9 mouse cellular contexts compared by ENCODE assay signal in genomic region chr1:165192714-165193264, GRCm38 (mm10). TPM values are rescaled to one million over a fixed set of nuclear protein-coding genes. Genes with fewer than 3 reads are reported as not detected.
DNase-seq lines count a peak whose midpoint lies in the region; ATAC-seq and TF ChIP-seq lines count a peak whose summit lies in the region.
"Had no signal": no experiment of that assay in that cellular context is flagged by ENCODE, and none has a peak within 500 bp of the region (broad histone marks: within the 10 kb centered on the region; RNA-seq: fewer than 3 reads in every experiment).

No protein-coding gene starts in this region.

- H3K4me2 ChIP-seq in kidney, embryonic 14.5 days (replicated peaks; ENCODE audit: low read depth, low read length) = peak overlapping the region; percentile 78
- H3K4me2 ChIP-seq in embryonic facial prominence, embryonic 12.5 days (replicated peaks) = peak overlapping the region; percentile 86
- H3K4me2 ChIP-seq in liver, embryonic 12.5 days = peak overlapping the region; percentile 97

- H3K4me1 ChIP-seq in kidney, embryonic 14.5 days (ENCODE audit: control insufficient read depth, insufficient read depth, low read length) = peaks cover 12% of the 10 kb centered on the region
- peaks cover 63% of the 10 kb centered on the region for H3K4me1 ChIP-seq in E14TG2a.4 (replicated peaks; ENCODE audit: low read depth, low read length)
- H3K4me1 ChIP-seq in embryonic facial prominence, embryonic 12.5 days = peaks cover 9% of the 10 kb centered on the region; the same call in 1 of the 2 replicates
- peaks cover 40% of the 10 kb centered on the region for H3K4me1 ChIP-seq in liver, embryonic 12.5 days

- no peak for DNase-seq in kidney, adult 11 months
- no peak for DNase-seq in yolk sac, embryonic 10.5 days (ENCODE audit: low spot score)
- no peak for DNase-seq in frontal cortex, postnatal 14 days (ENCODE audit: low spot score in 2 of 2)
- DNase-seq: thymus, postnatal 4 days had no signal

- H3K4me3 ChIP-seq in kidney, embryonic 14.5 days (ENCODE audit: low read length) = peak overlapping the region; percentile 79; the same call in 1 of the 2 replicates
- peak overlapping the region; percentile 92; the same call in 1 of the 2 replicates for H3K4me3 ChIP-seq in E14TG2a.4 (replicated peaks; ENCODE audit: low read length)
- H3K4me3 ChIP-seq in embryonic facial prominence, embryonic 12.5 days = peak overlapping the region; percentile 68; the same call in 1 of the 2 replicates
- peak overlapping the region; percentile 82 for H3K4me3 ChIP-seq in liver, embryonic 12.5 days

- no peak for ATAC-seq in kidney, embryonic 14.5 days (ENCODE audit: low FRiP score, low TSS enrichment)
- no peak for ATAC-seq in embryonic facial prominence, embryonic 12.5 days (ENCODE audit: insufficient number of reproducible peaks, insufficient read depth, low FRiP score, low TSS enrichment)
- no peak for ATAC-seq in liver, embryonic 12.5 days
- ATAC-seq in frontal cortex, adult (ENCODE audit: low TSS enrichment) = no peak

- H3K9me3 ChIP-seq in kidney, embryonic 14.5 days (ENCODE audit: control insufficient read depth, low read length) = no peaks in the 10 kb centered on the region
- no peaks in the 10 kb centered on the region for H3K9me3 ChIP-seq in E14TG2a.4 (ENCODE audit: low read length)
- H3K9me3 ChIP-seq in embryonic facial prominence, embryonic 12.5 days = no peaks in the 10 kb centered on the region
- no peaks in the 10 kb centered on the region for H3K9me3 ChIP-seq in liver, embryonic 12.5 days (replicated peaks)

- no peaks in the 10 kb centered on the region for H3K36me3 ChIP-seq in kidney, embryonic 14.5 days (ENCODE audit: control insufficient read depth, insufficient read depth, low read length)
- H3K36me3 ChIP-seq in E14TG2a.4 (ENCODE audit: insufficient read depth, low read length) = peaks cover 3% of the 10 kb centered on the region; the same call in 1 of the 2 replicates
- no peaks in the 10 kb centered on the region for H3K36me3 ChIP-seq in embryonic facial prominence, embryonic 12.5 days
- H3K36me3 ChIP-seq in liver, embryonic 12.5 days = no peaks in the 10 kb centered on the region

- TF ChIP-seq CTCF in E14TG2a.4 (conservative IDR thresholded peaks at IDR 0.05; ENCODE audit: low read length) = no peak

- no peaks in the 10 kb centered on the region for H3K27me3 ChIP-seq in kidney, embryonic 14.5 days (ENCODE audit: control insufficient read depth, insufficient read depth, low read length)
- peaks cover 3% of the 10 kb centered on the region; the same call in 1 of the 2 replicates for H3K27me3 ChIP-seq in E14TG2a.4 (ENCODE audit: insufficient read depth, low read length)
- H3K27me3 ChIP-seq in embryonic facial prominence, embryonic 12.5 days = no peaks in the 10 kb centered on the region
- no peaks in the 10 kb centered on the region for H3K27me3 ChIP-seq in liver, embryonic 12.5 days (replicated peaks)

- H3K27ac ChIP-seq in kidney, embryonic 14.5 days (ENCODE audit: low read depth, low read length) = no peak overlapping the region
- H3K27ac ChIP-seq in embryonic facial prominence, embryonic 12.5 days = no peak overlapping the region
- H3K27ac ChIP-seq in liver, embryonic 12.5 days = peak overlapping the region; percentile 89; the same call in 1 of the 2 replicates

- WGBS in kidney, embryonic 14.5 days = 58% methylated on average over 10 of the region's 10 CpGs
- 73% methylated on average over 10 of the region's 10 CpGs for WGBS in embryonic facial prominence, embryonic 12.5 days
- 19% methylated on average over 10 of the region's 10 CpGs for WGBS in liver, embryonic 12.5 days (ENCODE audit: insufficient replicate concordance)

- no peak overlapping the region for H3K9ac ChIP-seq in kidney, embryonic 14.5 days (ENCODE audit: low read depth, low read length)
- no peak overlapping the region for H3K9ac ChIP-seq in embryonic facial prominence, embryonic 12.5 days
- H3K9ac ChIP-seq in liver, embryonic 12.5 days = peak overlapping the region; percentile 82; the same call in 1 of the 2 replicates

RNA-seq across cellular contexts. Expression of gene Sft2d2, which starts 1.4 kb away (rescaled TPM):
- polyA plus RNA-seq in kidney, embryonic 14.5 days (2014; fragmentation: Nextera tagmentation; extraction: Ambion mirVana) = 13.9 and 28.7 TPM in 2 replicates
- polyA plus RNA-seq in embryonic facial prominence, embryonic 12.5 days (2016; fragmentation: Nextera tagmentation; extraction: Ambion mirVana) = 14.9 and 15.0 TPM in 2 replicates
- 8.0 and 8.6 TPM in 2 replicates for polyA plus RNA-seq in liver, embryonic 12.5 days (2016; fragmentation: Nextera tagmentation; extraction: Ambion mirVana)

RNA-seq across cellular contexts. Expression of gene Tbx19, which starts 32.2 kb away (rescaled TPM):
- polyA plus RNA-seq in kidney, embryonic 14.5 days (2014; fragmentation: Nextera tagmentation; extraction: Ambion mirVana) = not detected in 2 replicates
- not detected in 2 replicates for polyA plus RNA-seq in embryonic facial prominence, embryonic 12.5 days (2016; fragmentation: Nextera tagmentation; extraction: Ambion mirVana)
- not detected in 2 replicates for polyA plus RNA-seq in liver, embryonic 12.5 days (2016; fragmentation: Nextera tagmentation; extraction: Ambion mirVana)

RNA-seq across cellular contexts. Expression of gene Tiprl, which starts 44.0 kb away (rescaled TPM):
- 94.5 and 103 TPM in 2 replicates for polyA plus RNA-seq in kidney, embryonic 14.5 days (2014; fragmentation: Nextera tagmentation; extraction: Ambion mirVana)
- polyA plus RNA-seq in embryonic facial prominence, embryonic 12.5 days (2016; fragmentation: Nextera tagmentation; extraction: Ambion mirVana) = 92.4 and 101 TPM in 2 replicates
- polyA plus RNA-seq in liver, embryonic 12.5 days (2016; fragmentation: Nextera tagmentation; extraction: Ambion mirVana) = 55.9 and 58.7 TPM in 2 replicates
